Mouse (Mus musculus): ENCODE data around the gene Tjp3.

DNA sequence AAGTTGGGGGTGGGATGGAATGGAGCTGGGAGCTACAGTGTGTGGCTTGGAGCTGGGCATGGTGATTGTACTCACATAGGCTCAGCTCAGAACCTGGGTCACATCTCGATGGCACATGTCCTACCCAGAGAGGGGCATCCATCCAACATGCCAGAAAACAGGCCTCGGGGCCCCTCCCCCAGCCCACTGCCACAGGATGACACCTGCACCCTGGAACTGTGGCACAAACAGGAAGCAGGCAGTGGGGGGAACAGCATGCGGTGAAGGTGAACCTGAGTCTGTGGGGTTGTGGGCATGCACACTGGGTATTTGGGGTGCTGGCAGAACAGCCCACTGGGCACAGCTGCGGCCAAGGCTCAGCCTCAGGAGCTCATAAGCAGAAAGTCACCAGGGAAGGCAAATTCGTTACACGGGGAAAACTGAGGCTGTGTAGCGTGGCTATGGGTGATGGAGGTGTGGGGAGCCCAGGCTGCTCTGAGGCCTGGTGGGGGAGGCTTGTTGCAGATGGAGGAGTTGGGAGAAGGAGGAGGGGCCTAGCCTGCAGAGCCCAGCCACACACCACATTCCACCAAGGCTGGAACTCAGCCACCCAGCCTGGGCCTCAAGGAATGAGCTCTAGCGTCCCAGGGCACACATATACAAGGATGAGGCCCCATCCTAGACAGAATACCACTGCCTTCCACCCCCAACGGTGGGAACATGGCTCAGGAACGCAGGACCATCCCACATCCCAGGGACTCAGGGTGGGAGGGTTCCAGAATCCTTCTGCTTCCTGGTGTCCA, 38.0 kb upstream of the Tjp3 start:
- TF ChIP-seq CTCF (conservative IDR thresholded peaks at IDR 0.05; ENCODE audit: low read length): no peak
- TF ChIP-seq POU5F1 (IDR thresholded peaks at IDR 0.05; ENCODE audit: borderline replicate concordance, low read length): no peak

Data from E14TG2a.4 (cell line).